8 mouse cellular contexts compared by ENCODE assay signal in genomic region chr4:133037798-133038197, GRCm38 (mm10). TPM values are rescaled to one million over a fixed set of nuclear protein-coding genes. Genes with fewer than 3 reads are reported as not detected.
DNase-seq lines count a peak whose midpoint lies in the region; ATAC-seq lines count a peak whose summit lies in the region.

No protein-coding gene starts in this region.

- ATAC-seq in heart, embryonic 13.5 days (ENCODE audit: extremely low read depth, insufficient number of reproducible peaks, low FRiP score, low TSS enrichment) = no peak
- no peak for ATAC-seq in hindbrain, embryonic 14.5 days (ENCODE audit: low FRiP score)
- ATAC-seq in midbrain, embryonic 12.5 days (ENCODE audit: low FRiP score, low read depth) = no peak

- peak overlapping the region; percentile 92 for H3K9ac ChIP-seq in heart, embryonic 13.5 days
- H3K9ac ChIP-seq in hindbrain, embryonic 14.5 days = peak overlapping the region; percentile 77; the same call in 1 of the 2 replicates
- H3K9ac ChIP-seq in midbrain, embryonic 12.5 days (replicated peaks) = no peak overlapping the region

- no peaks in the 10 kb centered on the region for H3K27me3 ChIP-seq in heart, embryonic 13.5 days (replicated peaks)
- 0 out of 2 replicates have a peak, but pooled peaks cover 2% of the 10 kb centered on the region for H3K27me3 ChIP-seq in hindbrain, embryonic 14.5 days (ENCODE audit: control insufficient read depth, insufficient read depth, low read length)
- peaks cover 72% of the 10 kb centered on the region for H3K27me3 ChIP-seq in midbrain, embryonic 12.5 days

- peak overlapping the region; percentile 73 for H3K4me3 ChIP-seq in heart, embryonic 13.5 days
- H3K4me3 ChIP-seq in hindbrain, embryonic 14.5 days (replicated peaks; ENCODE audit: low read length) = peak overlapping the region; percentile 50; the same call in 1 of the 2 replicates
- H3K4me3 ChIP-seq in midbrain, embryonic 12.5 days = no peak overlapping the region

- peaks cover 83% of the 10 kb centered on the region for H3K4me1 ChIP-seq in heart, embryonic 13.5 days
- peaks cover 60% of the 10 kb centered on the region for H3K4me1 ChIP-seq in hindbrain, embryonic 14.5 days (replicated peaks; ENCODE audit: control insufficient read depth, insufficient read depth, low read length)
- H3K4me1 ChIP-seq in midbrain, embryonic 12.5 days = peaks cover 55% of the 10 kb centered on the region

- H3K27ac ChIP-seq in heart, embryonic 13.5 days (replicated peaks) = peak overlapping the region; percentile 96
- 0 out of 2 replicates have a peak overlapping the region, but pooled peaks have one; percentile 67 for H3K27ac ChIP-seq in hindbrain, embryonic 14.5 days
- H3K27ac ChIP-seq in midbrain, embryonic 12.5 days (replicated peaks) = no peak overlapping the region

- H3K4me2 ChIP-seq in heart, embryonic 13.5 days = peak overlapping the region; percentile 95
- peak overlapping the region; percentile 100 for H3K4me2 ChIP-seq in hindbrain, embryonic 14.5 days (replicated peaks)
- peak overlapping the region; percentile 79 for H3K4me2 ChIP-seq in midbrain, embryonic 12.5 days (replicated peaks)

- no peaks in the 10 kb centered on the region for H3K9me3 ChIP-seq in heart, embryonic 13.5 days
- no peaks in the 10 kb centered on the region for H3K9me3 ChIP-seq in hindbrain, embryonic 14.5 days (ENCODE audit: control insufficient read depth, low read length)
- H3K9me3 ChIP-seq in midbrain, embryonic 12.5 days = no peaks in the 10 kb centered on the region

- H3K36me3 ChIP-seq in heart, embryonic 13.5 days = peaks cover 5% of the 10 kb centered on the region; the same call in 1 of the 2 replicates
- H3K36me3 ChIP-seq in hindbrain, embryonic 14.5 days (replicated peaks; ENCODE audit: control insufficient read depth, insufficient read depth) = no peaks in the 10 kb centered on the region; the same call in 1 of the 2 replicates
- H3K36me3 ChIP-seq in midbrain, embryonic 12.5 days = no peaks in the 10 kb centered on the region

- DNase-seq in heart, adult 11 months = no peak
- DNase-seq in ZHBTc4 (ENCODE audit: low read depth, low spot score) = peak; percentile 40
- DNase-seq in hindbrain, embryonic 14.5 days (ENCODE audit: low spot score) = no peak
- DNase-seq in spleen, adult 18-20 months = no peak
- no peak for DNase-seq in gastrocnemius, postnatal 14 days
- DNase-seq in embryo, embryonic 9.5 days (ENCODE audit: extremely low spot score) = no peak

- WGBS in heart, embryonic 13.5 days = 30% methylated on average over 6 of the region's 6 CpGs
- WGBS in hindbrain, embryonic 14.5 days = 29% methylated on average over 6 of the region's 6 CpGs
- 25% methylated on average over 6 of the region's 6 CpGs for WGBS in midbrain, embryonic 12.5 days

- intact Hi-C loops in gastrocnemius, postnatal 14 days (cut with DNase I; ENCODE audit: low total_unique reads) = no loop called here

RNA-seq across cellular contexts. Expression of gene Ahdc1, which starts 26.7 kb away (rescaled TPM):
- polyA plus RNA-seq in heart, embryonic 13.5 days (2015; fragmentation: Nextera tagmentation; extraction: Ambion mirVana) = 6.5 and 6.9 TPM in 2 replicates
- polyA plus RNA-seq in hindbrain, embryonic 14.5 days (2014; fragmentation: Nextera tagmentation; extraction: Ambion mirVana) = 12.9 and 13.4 TPM in 2 replicates
- polyA plus RNA-seq in midbrain, embryonic 12.5 days (2016; fragmentation: Nextera tagmentation; extraction: Ambion mirVana) = 8.9 and 9.1 TPM in 2 replicates
- 10 to 100 TPM; 37.1 to 56.1 TPM for total RNA-seq in gastrocnemius, postnatal 14 days (2021)
